Mouse (Mus musculus) kidney, postnatal 14 days (tissue): Measurements from ENCODE around the gene Plxdc1.
"Not testable (repeated sequence)": the region's sequence is repeated elsewhere in the genome, so short reads cannot be mapped to it uniquely, and the experiment has no call there.

Experiments
- DNase-seq: peaks from one replicate; pipeline ENCODE4 v3.0.0; 2022; ENCODE audit warnings: mixed read lengths

Gene Plxdc1

DNA sequence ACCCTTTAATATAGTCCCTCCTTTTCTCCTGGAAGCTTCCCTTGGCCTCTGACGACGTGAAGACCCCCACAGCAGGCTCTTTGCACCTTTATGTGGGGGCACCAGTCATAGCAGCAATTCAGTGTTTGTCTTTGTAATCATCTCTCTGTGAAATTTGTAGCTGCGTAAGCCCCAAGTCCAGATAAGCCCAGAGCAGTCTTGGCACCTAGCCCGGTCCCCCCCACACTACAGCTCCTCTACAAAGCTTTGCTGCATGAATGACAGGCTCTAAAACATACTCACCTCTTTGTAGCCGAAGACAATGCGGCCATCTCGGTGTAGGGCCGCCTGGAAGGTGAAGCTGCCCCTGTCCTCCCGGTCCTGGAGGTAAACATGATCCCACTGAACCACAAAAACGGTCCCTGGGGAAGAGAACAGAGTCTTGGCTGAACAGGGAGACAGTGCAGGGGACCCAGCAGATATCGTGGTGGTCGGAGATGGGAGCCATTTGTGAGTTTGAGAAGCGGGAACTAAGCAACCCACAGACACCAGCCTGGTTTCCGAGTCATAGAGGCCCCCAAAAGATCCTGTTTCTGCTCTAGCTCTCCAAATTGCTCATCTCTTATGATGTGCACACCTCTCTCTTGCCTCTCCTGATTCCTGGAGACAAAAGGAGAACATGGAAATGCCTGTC is 31.6 kb downstream of the Plxdc1 start:
- DNase-seq, result no peak

DNA sequence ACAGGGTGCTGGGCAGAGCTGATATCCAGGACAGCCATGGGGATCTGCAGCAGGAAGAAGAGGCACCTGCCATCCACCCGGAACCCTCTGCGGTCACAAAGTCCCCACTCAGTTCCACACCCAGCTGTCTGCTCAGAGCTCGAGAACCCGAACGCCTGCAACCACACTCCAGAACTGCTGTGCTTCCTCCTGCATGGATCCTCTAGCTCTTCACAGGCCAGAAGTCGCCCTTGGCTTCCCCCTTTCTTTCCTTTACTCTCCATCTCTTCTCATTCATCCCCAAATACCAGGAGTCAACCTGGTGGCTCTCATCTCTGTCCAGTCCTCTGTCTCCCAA is 32.3 kb downstream of the Plxdc1 start:
- DNase-seq, result no peak

DNA sequence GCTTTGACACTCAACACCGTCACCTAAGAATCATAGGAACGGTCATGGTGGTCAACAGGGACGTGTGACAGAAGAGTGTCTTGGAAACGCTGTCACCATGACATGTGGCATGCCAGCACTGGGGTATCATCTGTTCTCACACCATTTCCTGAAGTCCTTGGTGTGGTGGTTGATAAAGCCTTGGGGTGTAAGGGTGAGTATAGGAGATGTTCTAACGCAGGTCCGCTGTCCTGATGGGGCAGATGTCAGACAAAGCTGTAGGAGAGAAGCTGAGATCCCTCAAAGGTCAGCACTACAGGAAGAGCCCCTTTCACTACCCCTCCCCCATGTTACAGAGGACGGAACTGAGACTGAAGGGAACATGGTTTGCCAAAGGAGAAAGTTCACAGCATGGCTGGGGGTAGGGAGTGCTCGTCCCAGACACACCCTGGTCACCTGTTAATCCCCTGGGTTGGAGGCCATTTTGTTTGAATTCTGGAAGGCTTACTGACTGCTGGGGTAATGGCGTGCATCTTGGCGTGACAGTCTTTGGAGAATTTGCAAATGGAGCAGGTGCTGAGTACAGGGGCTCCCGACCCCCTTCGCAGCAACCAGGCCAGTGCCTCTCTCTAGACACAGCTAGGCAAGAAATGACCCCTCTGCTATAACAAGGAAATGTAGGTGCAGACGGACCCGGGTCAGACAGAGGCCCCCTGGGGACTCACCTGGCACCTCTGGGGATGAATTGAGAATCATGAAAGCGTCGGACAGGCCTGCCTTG is 32.9 kb downstream of the Plxdc1 start:
- DNase-seq, result no peak

DNA sequence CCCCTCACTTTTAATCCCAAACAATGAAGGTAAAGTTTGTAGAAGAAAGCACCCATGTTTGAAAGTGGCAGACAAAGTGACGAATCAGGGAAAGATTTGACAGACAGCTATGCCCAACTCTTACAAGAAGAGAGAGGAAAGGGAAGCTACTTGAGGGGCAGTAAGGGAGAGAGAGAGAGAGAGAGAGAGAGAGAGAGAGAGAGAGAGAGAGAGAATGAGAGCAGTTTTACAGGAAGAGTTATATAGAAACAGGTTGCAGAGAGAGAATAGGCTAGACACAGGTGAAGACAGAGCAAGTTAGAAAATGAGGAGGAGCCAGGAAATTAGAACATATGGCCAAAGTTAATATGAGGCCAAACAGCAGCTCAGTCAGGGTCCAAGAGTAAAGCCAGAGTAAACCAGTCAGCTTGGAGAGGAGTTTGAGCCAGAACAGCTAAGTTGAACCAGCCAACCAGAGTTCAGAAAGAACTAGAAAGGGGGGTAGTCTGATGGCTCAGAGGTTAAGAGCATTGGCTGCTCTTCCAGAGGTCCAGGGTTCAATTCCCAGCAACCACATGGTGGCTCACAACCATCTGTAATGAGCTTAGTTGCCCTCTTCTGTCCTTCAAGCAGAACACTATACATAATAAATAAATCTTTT is 33.8 kb downstream of the Plxdc1 start:
- no peak for DNase-seq

DNA sequence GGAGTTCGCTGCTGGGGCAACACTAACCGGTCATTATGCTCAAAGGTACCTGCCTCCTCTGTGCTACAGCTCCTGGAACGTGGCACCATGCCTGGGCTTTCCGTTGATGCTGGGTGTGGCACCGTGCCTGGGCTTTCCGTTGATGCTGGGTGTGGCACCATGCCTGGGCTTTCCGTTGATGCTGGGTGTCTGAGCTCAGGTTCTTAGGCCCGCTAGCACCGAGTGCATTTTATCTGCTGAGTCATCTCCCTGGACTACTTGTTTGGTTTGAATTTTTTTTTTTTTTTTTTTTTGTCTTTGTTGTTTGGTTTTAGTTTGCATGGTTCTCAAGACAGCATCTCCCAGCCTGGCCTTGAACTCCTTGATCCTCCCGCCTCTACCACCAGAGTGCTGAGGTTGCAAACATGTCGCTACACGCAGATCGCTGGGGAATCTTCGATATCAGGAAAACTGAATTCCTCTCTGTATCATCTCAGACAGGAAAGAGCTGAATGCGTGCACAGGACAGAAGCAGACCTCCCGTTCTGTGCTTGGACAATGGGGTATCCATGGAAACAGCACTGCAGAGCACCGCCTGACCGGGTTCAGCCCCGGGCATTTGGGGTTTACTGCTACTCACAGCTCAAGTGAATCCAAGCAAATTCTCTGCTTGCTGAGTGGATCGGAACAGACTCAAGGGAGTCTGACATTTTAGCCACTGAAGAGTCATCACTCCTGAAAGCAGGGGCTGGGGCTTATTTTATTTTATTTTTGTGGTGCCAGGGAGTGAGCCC is 36.4 kb downstream of the Plxdc1 start:
- no peak for DNase-seq

DNA sequence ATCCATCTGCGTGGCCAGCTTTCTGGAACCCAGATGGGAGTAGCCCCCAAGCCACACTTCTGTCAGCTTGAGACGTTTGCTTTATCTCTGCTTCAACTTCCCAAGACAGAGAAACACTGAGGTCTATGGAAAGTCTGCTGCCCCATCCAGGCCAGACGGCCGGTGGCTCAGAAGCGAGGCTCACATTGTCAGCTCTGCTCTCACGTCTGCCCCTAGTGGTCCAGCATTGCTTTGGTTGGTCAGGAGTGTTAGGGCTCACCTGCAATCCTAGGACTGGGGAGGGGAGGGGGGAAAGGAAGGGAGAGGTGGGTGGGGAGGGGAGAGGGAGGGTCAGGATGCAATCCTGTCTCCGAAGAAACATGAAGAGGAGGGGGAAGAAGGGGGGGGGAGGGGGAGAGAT is 38.8 kb downstream of the Plxdc1 start:
- DNase-seq, result peak; percentile 60

DNA sequence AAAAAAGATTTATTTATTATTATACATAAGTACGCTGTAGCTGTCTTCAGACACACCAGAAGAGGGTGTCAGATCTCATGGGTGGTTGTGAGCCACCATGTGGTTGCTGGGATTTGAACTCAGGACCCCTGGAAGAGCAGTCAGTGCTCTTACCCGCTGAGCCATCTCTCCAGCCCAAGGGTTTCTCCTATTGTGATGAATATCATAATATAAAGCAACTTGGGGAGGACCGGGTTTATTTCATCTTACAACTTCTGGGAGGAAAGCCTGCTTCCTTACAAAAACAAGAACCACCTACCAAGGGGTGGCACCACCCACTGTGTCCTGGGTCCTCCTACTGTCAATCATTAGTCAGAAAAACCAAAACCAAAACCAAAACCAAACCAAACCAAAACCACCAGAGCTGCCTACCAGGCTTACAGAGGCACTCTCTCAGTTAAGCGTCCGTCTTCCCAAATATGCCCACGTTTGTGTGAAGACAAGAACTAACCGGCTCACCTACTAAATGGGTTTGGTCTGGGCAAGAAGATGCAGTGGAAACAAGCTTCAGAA is 40.4 kb downstream of the Plxdc1 start:
- DNase-seq, result not testable (repeated sequence)

DNA sequence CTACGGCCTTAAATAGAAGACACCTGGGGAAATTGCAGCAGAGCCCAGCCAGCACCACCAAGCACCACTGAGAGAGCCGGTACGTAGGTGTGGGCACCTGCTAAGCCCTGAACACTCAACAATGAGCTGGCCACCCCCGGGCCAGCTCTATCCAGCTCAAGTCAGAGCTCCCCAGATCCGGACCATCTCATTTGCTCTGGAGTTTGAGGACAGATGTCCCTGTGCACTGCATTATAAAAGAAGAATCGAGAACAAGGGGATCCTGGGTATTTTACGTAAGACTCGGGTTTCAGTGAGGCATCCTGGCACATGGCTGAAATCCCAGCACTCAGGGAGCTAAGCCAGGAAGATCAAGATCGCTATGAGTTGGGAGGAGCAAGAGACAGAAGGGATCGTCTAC is 41.2 kb downstream of the Plxdc1 start:
- DNase-seq, result no peak

DNA sequence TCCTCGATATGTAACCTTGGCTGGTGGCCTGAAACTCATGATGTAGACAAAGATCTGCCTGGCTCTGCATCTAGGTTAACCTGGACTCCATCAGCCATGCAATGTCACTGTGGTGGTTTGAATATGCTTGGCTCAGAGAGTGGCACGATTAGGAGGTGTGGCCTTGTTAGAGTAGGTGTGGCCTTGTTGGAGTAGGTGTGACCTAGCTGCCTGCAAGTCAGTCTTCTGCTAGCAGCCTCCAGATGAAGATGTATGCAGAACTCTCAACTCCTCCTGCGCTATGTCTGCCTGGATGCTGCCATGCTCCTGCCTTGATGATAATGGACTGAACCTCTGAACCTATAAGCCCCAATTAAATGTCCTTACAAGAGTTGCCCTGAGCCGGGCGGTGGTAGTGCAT is 43.0 kb downstream of the Plxdc1 start:
- no peak for DNase-seq

DNA sequence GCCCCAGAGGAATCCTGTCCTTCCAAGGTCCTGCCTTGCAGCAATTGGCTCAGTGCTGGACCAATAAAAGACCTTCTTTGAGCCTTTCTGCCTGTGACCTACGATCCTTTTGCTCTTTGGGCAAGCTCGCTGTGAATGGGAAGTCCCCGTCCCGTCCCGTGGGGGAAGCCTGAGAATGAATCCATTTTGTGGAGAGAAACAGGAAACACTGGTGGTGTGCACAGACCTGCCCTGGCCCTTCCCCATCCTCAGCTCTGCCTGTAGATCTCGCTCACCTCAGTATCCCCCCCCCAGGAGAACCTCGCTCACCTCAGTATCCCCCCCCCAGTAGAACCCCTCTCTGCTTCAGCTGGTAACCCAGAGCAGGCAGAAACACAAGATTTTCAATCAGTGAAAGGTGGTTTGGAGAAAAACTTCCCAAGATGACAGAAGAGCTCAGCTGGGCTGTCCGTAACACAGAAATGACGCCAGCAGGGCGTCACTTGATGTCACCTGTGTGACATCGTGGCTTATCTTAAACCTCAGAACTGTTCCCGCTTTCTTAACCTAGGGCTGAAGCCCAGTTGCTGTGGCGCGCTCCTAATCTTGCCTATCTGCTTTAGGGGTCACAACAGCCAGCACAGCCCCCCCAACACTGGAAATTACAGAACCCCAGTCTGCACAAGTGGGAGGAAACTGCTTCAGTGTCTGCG is 43.7 kb downstream of the Plxdc1 start:
- DNase-seq, result no peak

DNA sequence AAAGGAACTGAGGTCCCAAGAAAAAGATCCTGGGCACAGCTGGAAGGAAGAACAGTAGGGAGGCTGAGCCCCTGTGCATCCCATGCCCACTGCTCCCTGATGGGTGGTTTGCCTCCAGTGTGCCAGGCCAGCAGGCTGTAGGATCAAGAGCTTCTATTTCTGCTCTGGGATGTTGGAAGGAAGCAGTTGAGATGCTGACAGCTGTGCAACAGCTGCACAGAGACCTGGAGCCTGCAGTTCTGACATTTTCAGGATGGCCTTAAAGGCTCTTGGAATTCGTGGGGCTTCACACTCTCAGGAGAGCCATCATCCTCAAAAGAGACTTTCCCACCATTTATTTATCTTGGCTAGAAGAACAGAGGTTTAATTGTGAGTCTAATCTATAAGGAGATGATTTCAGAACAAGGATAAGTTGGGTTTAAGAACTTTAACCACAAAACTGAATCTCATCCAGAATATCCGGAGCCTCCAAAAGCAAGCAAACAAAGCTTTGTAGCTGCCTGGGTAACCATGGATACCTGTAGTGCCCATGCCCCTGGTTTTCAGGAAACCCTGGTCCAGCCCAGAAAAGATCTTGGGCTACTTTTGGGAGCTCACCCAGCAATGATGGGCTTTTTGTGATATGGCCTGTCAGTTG is 48.7 kb downstream of the Plxdc1 start:
- DNase-seq, result no peak

DNA sequence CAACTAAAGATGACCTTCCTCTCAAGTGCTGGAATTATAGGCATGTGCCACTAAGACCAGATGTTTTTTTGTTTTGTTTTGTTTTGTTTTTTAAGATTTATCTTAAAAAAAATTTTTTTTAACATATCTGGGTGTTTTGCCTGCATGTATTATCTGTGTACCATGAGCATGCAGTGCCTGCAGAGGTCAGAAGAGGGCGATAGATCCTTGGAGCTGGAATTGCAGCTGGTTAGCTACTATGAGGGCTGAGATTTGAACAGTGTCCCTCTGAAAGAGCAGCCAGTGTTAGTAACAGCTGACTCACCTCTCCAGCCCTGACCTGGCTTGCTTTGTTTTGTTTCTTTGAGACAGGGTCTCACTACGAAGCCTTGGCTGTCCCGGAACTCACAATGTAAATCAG is 49.5 kb downstream of the Plxdc1 start:
- DNase-seq, result peak; percentile 62

DNA sequence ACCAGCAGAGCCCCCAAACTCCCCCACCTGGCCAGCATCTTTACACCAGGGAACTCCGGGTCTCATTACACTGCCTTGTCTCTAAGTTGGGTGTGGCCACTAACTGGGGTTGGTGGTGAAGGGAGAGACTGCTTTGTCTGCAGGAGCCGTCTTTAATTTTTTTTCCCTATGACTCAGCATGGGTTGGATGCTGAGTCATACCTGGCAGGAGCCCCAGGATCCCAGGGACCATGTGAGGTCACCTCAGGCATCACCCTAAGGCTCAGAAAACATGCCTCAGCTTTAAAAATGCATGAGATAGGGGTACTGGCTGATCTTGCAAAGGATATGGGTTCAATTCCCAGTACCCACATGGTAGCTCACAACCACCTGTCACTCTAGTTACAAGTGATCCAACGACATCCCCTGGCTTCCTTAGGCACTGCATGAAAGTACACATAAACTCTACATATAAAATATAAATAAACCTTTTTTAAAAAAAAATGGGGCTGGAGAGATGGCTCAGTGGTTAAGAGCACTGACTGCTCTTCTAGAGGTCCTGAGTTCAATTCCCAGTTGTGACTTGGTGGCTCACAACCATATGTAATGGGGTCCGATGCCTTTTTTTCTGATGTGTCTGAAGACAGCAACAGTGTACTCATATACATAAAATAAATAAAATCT is 50.2 kb downstream of the Plxdc1 start:
- no peak for DNase-seq

DNA sequence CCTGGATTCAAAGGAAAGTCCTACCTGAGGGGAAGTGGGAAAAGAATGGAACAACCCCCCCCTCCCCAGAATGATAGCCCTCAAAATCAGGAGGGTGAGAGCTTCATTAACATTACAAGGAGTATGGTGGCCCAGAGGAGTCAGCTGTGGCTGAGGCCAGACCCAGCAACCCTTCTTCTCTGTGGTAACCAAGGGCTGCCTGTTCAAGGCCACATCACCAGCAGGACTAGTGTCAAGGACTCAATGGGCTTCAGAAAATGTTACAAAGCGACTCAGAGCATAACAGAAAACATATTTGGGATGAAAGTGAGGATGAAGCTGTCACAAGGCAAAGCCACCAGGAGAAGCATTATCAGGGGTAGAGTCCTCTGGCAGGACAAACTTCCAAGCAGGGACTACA is 52.7 kb downstream of the Plxdc1 start:
- DNase-seq, result no peak

DNA sequence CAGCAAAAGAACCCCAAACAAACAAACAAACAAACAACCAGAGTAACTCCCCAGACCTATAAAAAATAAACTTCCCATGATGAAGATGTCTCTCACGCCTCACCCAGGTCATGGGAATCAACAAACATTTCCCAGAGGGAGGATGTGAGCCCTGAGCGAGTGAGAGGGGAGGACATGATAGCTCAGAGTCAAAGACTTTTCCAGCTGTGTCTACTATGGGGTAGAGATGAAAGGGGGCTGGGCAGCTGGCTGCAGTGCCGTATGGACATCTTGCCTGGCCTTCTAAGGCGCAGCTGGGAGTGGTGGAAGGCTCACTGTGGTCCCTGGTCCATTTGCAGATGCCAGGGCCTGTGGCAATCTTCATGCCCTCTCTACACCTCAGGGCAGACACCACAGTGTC is 57.3 kb downstream of the Plxdc1 start:
- DNase-seq, result no peak

DNA sequence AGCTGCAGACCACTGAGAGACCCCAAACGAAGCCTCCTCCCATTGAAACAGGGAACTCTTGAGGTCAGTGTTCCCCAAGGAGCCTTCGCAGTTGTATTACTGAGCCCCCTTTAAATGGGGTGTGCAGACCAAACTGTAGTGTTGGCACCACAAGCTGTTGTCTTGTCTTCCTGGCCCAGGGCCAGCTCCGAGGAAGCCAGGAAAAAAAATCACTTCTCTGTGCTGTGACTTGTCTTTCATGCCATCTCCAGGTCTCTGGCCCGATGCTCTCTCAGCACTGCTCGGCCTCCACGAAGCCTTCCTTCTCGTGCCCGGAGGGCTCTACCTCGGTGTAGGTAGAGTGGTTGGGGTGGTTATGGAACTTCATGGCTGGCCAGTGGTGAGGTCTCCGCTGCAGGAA is 62.0 kb downstream of the Plxdc1 start:
- DNase-seq, result no peak

DNA sequence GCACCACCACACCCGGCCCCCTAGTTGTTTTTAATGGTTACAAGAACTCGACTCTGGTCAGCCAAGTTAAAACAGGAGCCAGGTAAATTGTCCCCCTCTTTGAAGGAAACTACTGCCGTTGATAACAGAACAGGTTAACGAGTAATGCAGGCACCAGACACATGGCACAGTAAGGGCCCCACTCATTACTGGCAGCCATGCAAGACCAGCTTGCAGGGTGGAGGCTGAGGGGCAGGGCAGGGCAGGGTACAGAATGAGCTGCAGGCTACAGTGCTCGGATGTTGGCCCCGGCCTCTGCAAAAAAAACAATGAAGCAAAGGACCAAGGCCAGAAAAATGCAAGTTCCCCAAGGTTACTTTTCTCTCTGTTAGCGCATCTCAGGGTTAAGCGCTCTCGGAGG is 62.6 kb downstream of the Plxdc1 start:
- peak; percentile 11 for DNase-seq

DNA sequence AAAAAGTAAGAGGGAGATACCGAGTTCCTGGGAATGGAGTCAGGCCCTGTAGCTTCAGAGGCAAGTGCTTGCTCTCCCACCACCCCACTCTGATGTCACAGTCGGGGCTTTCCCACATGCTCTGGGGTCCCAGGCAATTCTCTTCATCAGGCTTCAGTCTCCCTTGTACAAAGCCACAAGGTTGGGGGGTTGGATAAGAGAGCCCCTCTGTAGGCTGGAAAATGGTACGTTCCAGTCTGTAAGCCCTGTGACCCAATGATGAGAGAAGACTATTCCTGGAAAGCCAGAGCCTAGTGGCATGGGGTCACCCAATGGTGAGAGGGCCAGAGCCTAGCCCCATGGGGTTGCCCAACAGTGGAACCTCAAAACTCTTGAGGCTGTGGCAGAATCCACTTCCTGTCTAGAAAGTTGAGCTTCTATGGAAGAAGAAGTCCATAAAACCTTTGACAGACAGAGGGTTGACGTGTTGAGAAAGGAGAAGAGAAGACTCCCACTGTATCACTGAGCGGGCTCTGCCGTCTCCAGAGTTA is 70.2 kb downstream of the Plxdc1 start:
- no peak for DNase-seq

DNA sequence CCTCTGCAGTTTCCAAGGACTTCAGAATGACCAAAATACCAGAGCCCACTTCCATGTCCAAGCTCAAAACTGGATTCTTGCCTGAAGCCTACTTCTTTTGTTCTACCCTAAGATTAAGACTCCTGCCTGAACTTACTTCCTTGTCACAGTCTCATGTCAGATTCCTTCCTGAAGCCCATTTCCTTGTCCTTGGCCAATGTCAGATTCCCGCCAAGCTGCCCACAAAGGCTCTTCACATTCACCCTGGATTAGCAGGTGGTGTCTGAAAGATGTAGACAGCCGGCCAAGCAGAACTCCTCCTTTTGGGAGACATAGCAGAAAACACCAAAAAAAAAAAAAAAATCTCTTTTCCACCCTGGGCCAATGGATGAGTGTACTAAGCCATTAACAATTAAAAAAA is 70.8 kb downstream of the Plxdc1 start:
- no peak for DNase-seq

DNA sequence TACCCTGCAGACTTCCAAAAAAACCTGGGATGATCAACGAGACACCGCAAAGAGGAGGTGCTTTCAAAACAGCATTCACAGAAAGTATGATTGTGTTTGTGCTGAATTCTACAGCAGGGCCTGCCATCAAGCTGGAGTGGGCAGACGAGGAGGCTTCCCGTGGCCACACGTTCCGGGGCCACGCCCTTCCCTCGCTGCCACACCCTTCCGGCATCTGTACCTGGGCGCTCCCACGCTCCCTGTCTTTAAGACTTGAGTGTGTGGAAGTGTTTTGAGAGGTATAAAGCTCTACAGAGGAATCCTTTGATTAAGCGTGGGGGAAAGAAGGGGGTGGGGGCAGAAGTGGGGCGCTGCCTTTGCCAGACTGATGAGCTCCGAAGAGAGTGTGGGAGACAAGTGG is 73.1 kb downstream of the Plxdc1 start:
- DNase-seq, result no peak

DNA sequence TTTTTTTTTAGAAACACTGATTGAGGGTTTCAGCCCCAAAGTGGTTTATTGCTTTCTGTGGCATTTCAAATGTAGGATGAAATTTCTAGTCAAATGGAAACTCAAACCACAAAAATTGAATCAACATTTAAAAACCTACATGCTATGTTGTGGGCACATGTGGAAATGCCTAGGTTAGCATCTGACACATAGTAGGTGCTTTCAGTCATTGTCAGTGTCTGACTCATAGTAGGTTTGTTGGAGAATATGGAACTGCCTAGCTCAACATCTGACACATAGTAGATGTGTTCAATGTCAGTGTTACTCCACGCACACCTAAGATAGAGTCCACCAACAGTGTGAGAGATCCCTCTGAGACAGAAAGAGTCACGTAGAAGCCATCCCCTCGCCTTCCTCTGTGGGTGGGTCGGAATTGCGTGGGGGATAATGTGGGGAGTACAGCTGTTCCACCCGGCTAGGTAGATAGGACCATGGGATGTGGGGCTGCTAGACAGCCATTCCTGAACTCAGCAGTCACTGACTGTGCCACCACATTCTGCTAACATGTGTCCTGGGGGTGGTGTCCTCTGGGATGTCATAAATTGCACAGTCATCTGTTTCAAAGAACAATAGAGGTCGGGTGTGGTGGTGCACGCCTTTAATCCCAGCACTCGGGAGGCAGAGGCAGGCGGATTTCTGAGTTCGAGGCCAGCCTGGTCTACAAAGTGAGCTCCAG is 77.5 kb downstream of the Plxdc1 start:
- no peak for DNase-seq
